Mouse (Mus musculus) liver, postnatal 0 days (tissue): ENCODE results near the gene Pou2af1.

Experiments
- CTCF ChIP-seq: sonication (generic); IDR thresholded peaks from 2 replicates; pipeline ENCODE4 v1.5.1; 2016; ENCODE audit warnings: antibody characterized with exemption, low read depth
- EP300 ChIP-seq: IDR thresholded peaks from 2 replicates; pipeline ENCODE4 v1.6.1; 2016; ENCODE audit warnings: antibody characterized with exemption, low read depth, mild to moderate bottlenecking

DNA sequence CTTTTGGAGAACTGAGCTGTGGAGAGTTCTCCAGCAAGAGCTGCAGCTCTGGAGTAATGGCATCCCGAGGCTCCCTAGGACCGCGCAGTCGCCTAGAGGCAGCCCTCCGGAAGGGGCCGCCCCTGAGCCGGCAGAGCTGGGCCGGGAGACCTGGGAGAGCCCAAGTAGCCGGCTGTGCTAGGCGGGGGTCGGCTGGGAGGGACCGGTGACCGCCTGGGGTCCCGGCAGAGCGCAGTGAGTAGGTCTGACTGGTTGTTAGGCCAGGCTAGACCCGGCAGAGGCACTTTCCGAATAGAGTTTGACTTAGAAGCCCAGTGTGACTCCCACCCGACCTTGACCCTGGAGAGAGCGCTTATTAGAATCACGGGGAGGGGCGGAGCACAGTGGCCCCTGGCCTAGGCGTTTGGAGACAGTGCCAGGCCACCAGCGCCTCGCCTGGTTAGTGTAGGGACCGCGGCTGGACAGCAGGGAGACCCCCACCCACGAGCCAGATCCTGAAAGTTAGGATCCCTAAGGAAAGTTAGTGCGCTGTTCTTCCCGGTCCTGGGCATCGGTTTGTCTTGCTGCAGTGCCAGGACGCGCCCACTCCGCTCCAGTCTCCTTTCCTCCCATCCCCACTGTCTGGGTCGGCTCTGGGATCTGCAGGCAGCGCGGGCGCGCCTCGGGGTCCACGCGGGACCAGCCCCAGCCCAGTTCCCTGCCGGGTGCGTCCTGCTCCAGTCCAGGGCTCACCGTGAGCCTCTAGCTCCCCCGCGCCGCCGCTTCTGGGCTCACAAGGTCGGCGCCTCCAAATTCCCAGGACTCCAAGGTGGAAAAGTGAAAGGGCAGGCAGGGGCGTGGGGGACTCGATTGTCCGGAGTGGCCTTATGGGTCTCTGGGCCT, 65.2 kb downstream of the Pou2af1 start, which contains the start of gene Colca2:
- no peak for TF ChIP-seq EP300
- peak; percentile 44 for TF ChIP-seq CTCF
